ENCODE assay signal across 25 mouse cellular contexts in genomic region chr15:78761112-78761511, GRCm38 (mm10). TPM values are rescaled to one million over a fixed set of nuclear protein-coding genes. Genes with fewer than 3 reads are reported as not detected.
DNase-seq lines count a peak whose midpoint lies in the region; ATAC-seq lines count a peak whose summit lies in the region.
"Had no signal": no experiment of that assay in that cellular context is flagged by ENCODE, and none has a peak within 500 bp of the region (broad histone marks: within the 10 kb centered on the region; RNA-seq: fewer than 3 reads in every experiment).

No protein-coding gene starts in this region.

- H3K4me2 ChIP-seq in forebrain, embryonic 13.5 days: no peak overlapping the region
- H3K4me2 ChIP-seq in forebrain, embryonic 16.5 days (ENCODE audit: low read length): no peak overlapping the region
- H3K4me2 ChIP-seq: embryonic facial prominence, embryonic 12.5 days; embryonic facial prominence, embryonic 15.5 days; forebrain, embryonic 12.5 days; heart, embryonic 12.5 days; heart, embryonic 15.5 days; hindbrain, embryonic 15.5 days had no signal

- DNase-seq in left cerebral cortex, postnatal 4 days: peak; percentile 62
- no peak for DNase-seq in left cerebral cortex, adult 18-20 months (ENCODE audit: low spot score in 2 of 2)
- no peak for DNase-seq in embryonic facial prominence, embryonic 10.5 days (ENCODE audit: low spot score)
- DNase-seq in frontal cortex, postnatal 25 days (ENCODE audit: low spot score in 2 of 2): no peak
- DNase-seq: adrenal gland, adult 2 months; adrenal gland, postnatal 14 days; cerebellum, adult 11-12 months; cerebellum, adult 8-10 months; cerebellum, postnatal 14 days; gastrocnemius, postnatal 25 days; heart, adult 18-20 months; heart, postnatal 10 days; heart, postnatal 36 days had no signal

- peaks cover 80% of the 10 kb centered on the region for H3K36me3 ChIP-seq in forebrain, embryonic 13.5 days (ENCODE audit: poor library complexity, severe bottlenecking)
- H3K36me3 ChIP-seq in forebrain, embryonic 16.5 days (ENCODE audit: control insufficient read depth, insufficient read depth): no peaks in the 10 kb centered on the region
- peaks cover 46% of the 10 kb centered on the region for H3K36me3 ChIP-seq in embryonic facial prominence, embryonic 10.5 days (replicated peaks)
- H3K36me3 ChIP-seq: embryonic facial prominence, embryonic 12.5 days; embryonic facial prominence, embryonic 15.5 days; heart, embryonic 12.5 days; heart, embryonic 15.5 days; hindbrain, embryonic 15.5 days had no signal

- intact Hi-C loops in left cerebral cortex, postnatal 4 days (cut with DNase I): no loop called here

- 0 out of 2 replicates have a peak overlapping the region, but pooled peaks have one; percentile 10 for H3K27ac ChIP-seq in forebrain, embryonic 13.5 days
- H3K27ac ChIP-seq in forebrain, embryonic 16.5 days (ENCODE audit: low read length): no peak overlapping the region
- 0 out of 2 replicates have a peak overlapping the region, but pooled peaks have one; percentile 24 for H3K27ac ChIP-seq in embryonic facial prominence, embryonic 10.5 days (replicated peaks)
- H3K27ac ChIP-seq: embryonic facial prominence, embryonic 12.5 days; embryonic facial prominence, embryonic 15.5 days; forebrain, embryonic 12.5 days; heart, embryonic 15.5 days; hindbrain, embryonic 15.5 days had no signal

- ATAC-seq in forebrain, embryonic 13.5 days: no peak
- ATAC-seq in forebrain, embryonic 16.5 days: no peak
- ATAC-seq: CD4-positive, CD25-positive, alpha-beta regulatory T cell, adult 4 months; intestine, postnatal 0 days had no signal

- no peak overlapping the region for H3K4me3 ChIP-seq in forebrain, embryonic 13.5 days
- no peak overlapping the region for H3K4me3 ChIP-seq in forebrain, embryonic 16.5 days (replicated peaks; ENCODE audit: low read length)
- no peak overlapping the region for H3K4me3 ChIP-seq in embryonic facial prominence, embryonic 10.5 days
- H3K4me3 ChIP-seq: embryonic facial prominence, embryonic 12.5 days; embryonic facial prominence, embryonic 15.5 days; forebrain, embryonic 12.5 days; heart, embryonic 12.5 days; heart, embryonic 15.5 days; hindbrain, embryonic 15.5 days had no signal

- no peaks in the 10 kb centered on the region for H3K27me3 ChIP-seq in forebrain, embryonic 13.5 days
- H3K27me3 ChIP-seq in forebrain, embryonic 16.5 days (replicated peaks; ENCODE audit: control insufficient read depth, insufficient read depth, low read length): no peaks in the 10 kb centered on the region
- 0 out of 2 replicates have a peak, but pooled peaks cover 4% of the 10 kb centered on the region for H3K27me3 ChIP-seq in embryonic facial prominence, embryonic 10.5 days (replicated peaks; ENCODE audit: low read depth, poor library complexity, severe bottlenecking)
- H3K27me3 ChIP-seq: embryonic facial prominence, embryonic 12.5 days; embryonic facial prominence, embryonic 15.5 days; forebrain, embryonic 12.5 days; hindbrain, embryonic 15.5 days had no signal

- no peak overlapping the region for H3K9ac ChIP-seq in forebrain, embryonic 13.5 days
- no peak overlapping the region for H3K9ac ChIP-seq in forebrain, embryonic 16.5 days (replicated peaks; ENCODE audit: low read depth, low read length)
- H3K9ac ChIP-seq: embryonic facial prominence, embryonic 12.5 days; embryonic facial prominence, embryonic 15.5 days; forebrain, embryonic 12.5 days; heart, embryonic 12.5 days; heart, embryonic 15.5 days; hindbrain, embryonic 15.5 days had no signal

- no peaks in the 10 kb centered on the region for H3K9me3 ChIP-seq in forebrain, embryonic 13.5 days (replicated peaks)
- no peaks in the 10 kb centered on the region for H3K9me3 ChIP-seq in forebrain, embryonic 16.5 days (ENCODE audit: control insufficient read depth, low read length)
- no peaks in the 10 kb centered on the region for H3K9me3 ChIP-seq in embryonic facial prominence, embryonic 10.5 days
- H3K9me3 ChIP-seq: embryonic facial prominence, embryonic 12.5 days; embryonic facial prominence, embryonic 15.5 days; forebrain, embryonic 12.5 days; heart, embryonic 12.5 days; heart, embryonic 15.5 days; hindbrain, embryonic 15.5 days had no signal

- peaks cover 21% of the 10 kb centered on the region for H3K4me1 ChIP-seq in forebrain, embryonic 13.5 days
- H3K4me1 ChIP-seq in forebrain, embryonic 16.5 days (replicated peaks; ENCODE audit: control insufficient read depth, insufficient read depth, low read length): peaks cover 7% of the 10 kb centered on the region
- peaks cover 30% of the 10 kb centered on the region for H3K4me1 ChIP-seq in embryonic facial prominence, embryonic 10.5 days
- H3K4me1 ChIP-seq: heart, embryonic 12.5 days; heart, embryonic 15.5 days had no signal

- WGBS in forebrain, embryonic 13.5 days: 81% methylated on average over 13 of the region's 13 CpGs
- 72% methylated on average over 13 of the region's 13 CpGs for WGBS in forebrain, embryonic 16.5 days
- WGBS in embryonic facial prominence, embryonic 10.5 days: 82% methylated on average over 13 of the region's 13 CpGs

RNA-seq across cellular contexts. Expression of gene Mfng, which starts 12.2 kb away (rescaled TPM):
- 136 and 138 TPM in 2 replicates for polyA plus RNA-seq in forebrain, embryonic 13.5 days (2015; fragmentation: Nextera tagmentation; extraction: Ambion mirVana)
- polyA plus RNA-seq in forebrain, embryonic 16.5 days (2015; fragmentation: Nextera tagmentation; extraction: Ambion mirVana): 58.1 and 67.0 TPM in 2 replicates
- 1 to 10 TPM; 7.3 to 7.7 TPM for total RNA-seq in left cerebral cortex, postnatal 4 days (2021)
- total RNA-seq in left cerebral cortex, adult 18-20 months (2021): 1 to 10 TPM; 3.8 to 4.2 TPM
- polyA plus RNA-seq in embryonic facial prominence, embryonic 10.5 days (2016; fragmentation: Nextera tagmentation; extraction: Ambion mirVana): 36.4 and 39.0 TPM in 2 replicates
- polyA plus RNA-seq: C2C12 had no signal

RNA-seq across cellular contexts. Expression of gene Card10, which starts 41.7 kb away (rescaled TPM):
- 0.92 and 0.93 TPM in 2 replicates for polyA plus RNA-seq in forebrain, embryonic 13.5 days (2015; fragmentation: Nextera tagmentation; extraction: Ambion mirVana)
- 1.3 and 1.4 TPM in 2 replicates for polyA plus RNA-seq in forebrain, embryonic 16.5 days (2015; fragmentation: Nextera tagmentation; extraction: Ambion mirVana)
- total RNA-seq in left cerebral cortex, postnatal 4 days (2021): 1 to 10 TPM; 5.2 to 5.4 TPM
- 1 to 10 TPM; 4.8 to 4.9 TPM for total RNA-seq in left cerebral cortex, adult 18-20 months (2021)
- polyA plus RNA-seq in embryonic facial prominence, embryonic 10.5 days (2016; fragmentation: Nextera tagmentation; extraction: Ambion mirVana): 3.3 and 4.3 TPM in 2 replicates
- total RNA-seq: MEL had no signal
- polyA plus RNA-seq: CD4-positive, CD25-positive, alpha-beta regulatory T cell, adult 4 months had no signal

RNA-seq across cellular contexts. Expression of gene Elfn2, which starts 42.5 kb away (rescaled TPM):
- polyA plus RNA-seq in forebrain, embryonic 13.5 days (2015; fragmentation: Nextera tagmentation; extraction: Ambion mirVana): 1.7 and 1.8 TPM in 2 replicates
- 6.4 and 8.2 TPM in 2 replicates for polyA plus RNA-seq in forebrain, embryonic 16.5 days (2015; fragmentation: Nextera tagmentation; extraction: Ambion mirVana)
- total RNA-seq in left cerebral cortex, postnatal 4 days (2021): 10 to 100 TPM; 79.2 to 81.2 TPM
- 100 to 1,000 TPM; 165 to 168 TPM for total RNA-seq in left cerebral cortex, adult 18-20 months (2021)
- polyA plus RNA-seq in embryonic facial prominence, embryonic 10.5 days (2016; fragmentation: Nextera tagmentation; extraction: Ambion mirVana): 0.05 and 0.16 TPM in 2 replicates
- polyA plus RNA-seq: C2C12; heart, embryonic 12.5 days had no signal
